Mouse (Mus musculus) frontal cortex, adult (tissue): ENCODE measurements around the gene Dnah7b.
"Not testable (repeated sequence)": the region's sequence is repeated elsewhere in the genome, so short reads cannot be mapped to it uniquely, and the experiment has no call there.

ENCODE experiments used
- ATAC-seq: cut with Nextera tagmentation; 2 replicates; pipeline ENCODE4 v1.9.2; 2017; ENCODE audit warnings: mild to moderate bottlenecking, moderate library complexity, mixed read lengths; ENCODE audit not compliant: low TSS enrichment

Dnah7b gene

GRCm38 (mm10) chr1:46066015-46066414, at the start of gene Dnah7b:
Gene Dnah7b, plus strand, starts transcription at chr1:46066315.
- no peak; the same call in 1 of the 2 replicates for ATAC-seq

DNA sequence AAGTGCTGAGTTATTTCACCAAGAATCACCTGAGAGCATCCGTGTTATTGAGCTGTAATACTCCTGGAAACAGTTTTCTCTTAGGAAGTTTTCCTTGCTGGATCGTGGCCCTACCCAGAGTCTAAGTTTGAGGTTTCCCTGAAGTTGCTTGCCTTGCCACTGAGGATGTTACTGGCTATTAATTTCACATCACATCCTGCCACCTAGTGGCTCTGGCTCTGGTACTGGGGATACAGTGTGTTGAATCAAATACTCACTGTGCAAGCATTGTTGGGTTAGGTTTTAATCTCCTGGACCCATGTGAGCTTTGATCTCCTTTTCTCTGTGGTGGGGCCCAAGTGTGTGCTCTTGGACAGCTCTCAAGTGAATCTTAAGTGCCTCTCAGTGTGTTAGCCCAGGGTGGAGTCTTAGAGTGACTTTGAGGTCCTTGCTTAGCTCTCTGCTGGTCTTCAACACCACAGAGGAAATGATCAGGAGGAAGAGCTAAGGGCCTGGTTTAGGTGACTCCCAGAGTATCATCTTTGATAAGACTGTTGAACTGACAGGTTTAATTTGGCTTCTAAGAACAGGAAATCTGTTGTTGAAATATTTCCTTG, 47.6 kb upstream of the Dnah7b start:
- ATAC-seq: peak; percentile 95

GRCm38 (mm10) chr1:46022262-46022661, 43.9 kb upstream of the Dnah7b start:
- ATAC-seq: peak; percentile 89

GRCm38 (mm10) chr1:46031993-46032555, 34.0 kb upstream of the Dnah7b start:
- ATAC-seq: no peak

GRCm38 (mm10) chr1:46048188-46048587, 17.9 kb upstream of the Dnah7b start:
- ATAC-seq: no peak

- peak; percentile 86 for ATAC-seq
Measured at GRCm38 (mm10) chr1:46066484-46067251, 553 bp downstream of the Dnah7b start.

DNA sequence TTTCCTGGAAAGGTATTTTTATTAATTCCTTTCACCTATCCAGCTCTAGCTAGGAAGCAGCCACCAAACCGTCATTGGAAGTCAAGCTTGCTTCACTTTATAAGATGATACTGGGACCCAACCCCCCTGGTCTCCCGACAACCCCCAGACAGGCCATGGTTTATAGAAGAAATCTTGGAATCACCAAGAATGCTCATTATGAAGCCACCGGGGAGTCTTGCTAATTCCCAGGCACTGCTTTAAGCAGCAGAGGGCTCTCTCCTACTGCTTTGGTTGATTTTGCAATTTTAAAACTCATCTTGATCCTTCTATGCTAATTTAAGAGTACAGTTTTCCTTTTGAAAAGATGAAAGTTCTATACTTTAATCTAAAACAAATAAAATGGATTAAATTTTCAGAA, 2.7 kb downstream of the Dnah7b start:
- ATAC-seq: peak; percentile 81

DNA sequence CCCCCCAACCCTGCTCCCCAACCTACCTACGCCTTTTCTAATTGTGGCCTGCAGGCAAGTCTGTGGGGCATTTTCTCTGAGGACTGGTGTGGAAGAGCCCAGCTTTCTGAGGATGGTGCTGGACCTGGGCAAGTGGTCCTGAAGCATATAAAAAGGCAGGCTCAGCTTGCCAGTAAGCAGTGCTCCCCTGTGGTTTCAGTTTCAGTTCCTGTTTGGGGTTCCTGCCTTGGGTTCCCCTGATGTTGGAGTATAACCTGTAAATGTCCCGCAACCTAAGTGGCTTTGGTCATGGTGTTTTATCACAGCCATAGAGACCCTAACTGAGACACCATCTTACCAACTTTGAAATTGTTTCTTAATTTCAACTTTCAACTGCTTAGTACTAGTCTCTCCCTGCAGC, 11.8 kb downstream of the Dnah7b start:
- ATAC-seq: no peak

DNA sequence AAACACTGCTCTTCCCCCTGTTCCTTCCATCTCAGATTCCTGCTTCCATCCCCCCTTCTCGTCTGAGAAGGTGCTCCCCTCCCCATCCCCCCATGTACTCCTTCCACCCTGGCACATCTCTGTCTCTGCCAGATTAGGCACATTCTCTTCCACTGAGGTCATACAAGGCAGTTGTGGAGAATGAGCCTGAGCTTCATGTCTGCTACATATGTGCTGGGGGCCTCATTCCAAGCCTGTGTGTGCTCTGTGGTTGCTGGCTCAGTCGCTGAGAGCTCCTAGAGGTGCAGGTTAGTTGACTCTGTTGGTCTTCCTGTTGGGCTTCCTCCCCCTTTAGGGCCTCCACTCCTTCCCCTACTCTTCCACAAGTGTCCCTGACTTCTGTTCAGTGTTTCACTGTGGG, 34.4 kb downstream of the Dnah7b start:
- ATAC-seq: no peak

- not testable (repeated sequence) for ATAC-seq
Measured at GRCm38 (mm10) chr1:46112606-46113005, 46.5 kb downstream of the Dnah7b start.

DNA sequence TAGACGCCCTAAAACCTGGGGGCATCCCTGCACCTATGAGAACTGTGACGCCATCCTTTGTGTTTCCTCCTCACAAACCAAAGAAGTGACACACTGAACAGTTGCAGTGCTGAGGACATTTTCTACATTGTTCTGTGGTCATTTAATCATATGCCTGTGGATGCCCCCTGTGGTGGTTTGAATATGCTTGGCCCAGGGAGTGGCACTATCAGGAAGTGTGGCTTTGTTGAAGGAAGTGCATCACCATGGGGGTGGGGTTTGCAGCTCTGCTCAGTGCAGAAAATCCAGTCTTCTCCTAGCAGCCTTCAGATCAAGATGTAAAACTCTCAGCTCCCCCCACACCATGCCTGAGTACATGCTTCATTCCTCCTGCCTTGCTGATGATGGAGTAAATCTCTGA, 51.1 kb downstream of the Dnah7b start:
- not testable (repeated sequence) for ATAC-seq

DNA sequence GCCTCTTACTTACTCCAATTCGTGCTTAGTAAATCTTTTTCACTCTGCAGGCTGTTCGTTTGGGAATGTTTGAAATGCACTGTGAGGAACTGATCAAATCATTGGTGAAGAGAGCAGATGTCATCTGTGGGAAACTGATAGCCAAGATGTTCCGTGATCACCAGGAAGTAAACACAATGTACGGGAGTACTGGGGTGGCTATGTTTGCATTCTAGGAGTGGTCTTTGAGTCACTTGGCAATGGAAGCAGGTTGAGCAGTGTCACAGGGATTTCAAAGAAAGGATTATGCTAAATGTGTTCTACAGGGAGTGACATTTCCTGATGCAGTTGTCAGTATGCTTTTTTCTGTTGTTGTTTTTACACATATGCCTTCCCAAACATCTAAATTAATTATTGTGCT, 61.9 kb downstream of the Dnah7b start:
- ATAC-seq: no peak

DNA sequence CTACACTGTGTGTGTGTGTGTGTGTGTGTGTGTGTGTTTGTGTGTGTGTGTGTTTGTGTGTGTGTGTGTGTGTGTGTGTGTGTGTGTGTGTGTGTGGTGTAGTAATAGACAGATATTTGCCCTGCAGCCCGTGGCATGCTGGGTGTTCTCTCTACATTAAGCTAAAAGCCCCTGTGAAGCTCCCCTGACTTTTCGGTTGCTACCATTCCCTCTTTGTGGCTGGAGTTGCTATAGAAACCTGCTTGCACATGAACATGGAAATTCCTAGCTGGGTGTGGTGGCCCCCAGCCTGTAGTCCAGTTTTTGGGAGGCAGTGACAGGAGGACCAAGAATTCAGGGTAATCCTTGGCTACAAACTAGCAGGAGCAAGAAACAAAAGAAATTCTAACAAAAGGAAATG, 130.7 kb downstream of the Dnah7b start:
- not testable (repeated sequence) for ATAC-seq

- ATAC-seq: peak; percentile 98
Measured at GRCm38 (mm10) chr1:46201169-46201568, 135.1 kb downstream of the Dnah7b start.

DNA sequence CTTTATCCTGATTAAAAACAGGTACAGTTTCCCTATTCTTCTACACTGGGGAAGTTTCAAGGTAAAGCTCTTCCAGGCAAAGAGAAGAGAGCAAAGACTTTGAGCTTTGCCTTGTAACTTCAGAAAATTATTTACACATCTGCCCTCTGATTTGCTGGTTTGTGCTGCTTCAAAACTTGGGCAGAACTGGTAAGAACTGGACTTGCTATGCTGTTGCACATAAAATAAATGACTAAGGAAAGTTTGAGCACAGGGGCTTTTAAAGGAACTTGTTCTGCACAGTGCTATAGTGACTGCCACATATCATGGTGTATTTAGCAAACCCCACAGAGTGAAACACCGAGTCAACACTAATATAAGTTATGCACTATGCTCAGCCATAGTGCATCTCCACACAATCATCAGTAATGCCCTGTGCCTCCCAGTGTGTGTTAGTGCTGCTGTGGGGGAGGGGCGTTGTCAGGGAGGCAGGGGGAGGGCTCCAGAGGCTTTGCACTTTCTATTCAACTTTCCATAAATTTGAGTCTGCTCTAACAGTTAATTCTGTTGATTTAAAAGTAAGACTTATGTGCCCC, 144.0 kb downstream of the Dnah7b start:
- ATAC-seq: not testable (repeated sequence)

- ATAC-seq: not testable (repeated sequence)
Measured at GRCm38 (mm10) chr1:46222704-46223103, 156.6 kb downstream of the Dnah7b start.

DNA sequence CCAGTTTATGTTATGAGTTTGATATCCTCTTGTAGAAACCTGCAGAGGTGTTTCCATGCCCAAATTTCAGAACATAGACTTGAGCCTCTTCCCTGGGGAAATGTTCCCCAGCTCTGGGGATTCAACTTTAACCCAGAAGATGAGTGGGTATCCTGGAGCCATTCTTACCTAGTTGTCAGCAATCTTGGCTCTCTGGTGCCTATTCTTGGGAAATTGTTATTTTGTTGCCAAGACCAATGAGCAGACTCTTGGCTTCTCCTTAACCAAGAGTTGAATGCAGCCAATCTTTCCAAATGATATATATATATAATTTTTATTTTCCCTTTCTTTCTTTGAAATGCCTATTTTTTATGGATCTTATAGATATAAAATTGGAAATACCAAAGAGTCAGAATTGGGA, 160.0 kb downstream of the Dnah7b start:
- not testable (repeated sequence) for ATAC-seq

DNA sequence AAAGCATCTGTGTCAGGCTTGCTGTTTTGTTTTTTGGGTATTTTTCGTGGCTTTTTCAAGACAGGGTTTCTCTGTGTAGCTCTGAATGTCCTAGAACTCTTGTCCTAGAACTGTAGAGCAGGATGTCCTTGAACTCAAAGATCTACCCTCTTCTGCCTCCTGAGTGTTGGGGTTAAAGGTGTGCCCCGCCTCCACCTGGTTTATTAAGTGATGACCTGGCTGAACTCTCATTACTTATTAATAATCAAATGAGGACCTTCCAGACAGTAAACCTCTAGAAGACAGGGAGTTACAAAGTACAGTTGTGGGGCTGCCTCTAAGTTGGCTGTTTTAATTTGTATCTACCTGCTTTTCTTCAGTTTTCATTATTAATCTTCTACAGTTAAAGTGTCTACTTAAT, 202.7 kb downstream of the Dnah7b start:
- not testable (repeated sequence) for ATAC-seq

- ATAC-seq: no peak
Measured at GRCm38 (mm10) chr1:46271927-46272326, 205.8 kb downstream of the Dnah7b start.

- ATAC-seq: not testable (repeated sequence)
Measured at GRCm38 (mm10) chr1:46278057-46278910, 212.2 kb downstream of the Dnah7b start.

DNA sequence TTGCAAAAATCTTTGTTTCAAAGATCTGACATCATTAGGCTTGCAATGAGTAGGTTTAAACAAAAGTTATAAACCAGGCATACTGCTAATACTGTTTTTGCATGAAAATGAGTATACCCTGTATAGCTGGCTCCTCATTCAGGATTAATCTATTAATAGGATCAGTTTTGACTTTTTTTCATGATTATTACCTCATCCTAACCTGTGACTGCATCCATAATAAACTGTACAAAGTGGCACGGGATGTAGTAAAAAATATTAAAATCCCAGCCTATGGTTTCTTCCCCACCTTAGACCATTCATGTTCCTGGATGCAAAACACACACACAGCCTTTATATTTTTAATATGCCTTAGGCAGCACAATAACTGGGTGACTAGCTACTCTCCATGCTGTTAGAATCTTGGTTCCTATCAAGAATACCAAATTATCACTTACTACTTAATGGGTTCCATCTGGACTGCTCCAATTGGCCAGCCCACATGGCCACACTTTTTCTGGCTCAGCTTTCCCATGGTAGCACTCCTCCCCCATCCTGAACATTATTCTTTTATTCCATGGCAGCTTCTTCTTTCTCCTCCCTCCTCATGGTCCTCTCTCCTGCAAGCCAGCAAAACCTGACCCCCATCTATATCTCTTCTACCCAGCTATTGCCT, 212.9 kb downstream of the Dnah7b start:
- ATAC-seq: not testable (repeated sequence)
